Mouse (Mus musculus): Measurements from ENCODE around the gene Klhdc8a. TPM values are rescaled to one million over a fixed set of nuclear protein-coding genes. Genes with fewer than 3 reads are reported as not detected.

The Klhdc8a gene
- 25.1 and 29.6 TPM in 2 replicates for polyA plus RNA-seq (2012; rRNA removed)

- H3K4me1 ChIP-seq (ENCODE audit: control insufficient read depth, insufficient read depth, low read length) = peaks cover 22% of the 10 kb centered on the region
- peak within 1 kb of the TSS; percentile 71 for H3K4me3 ChIP-seq (replicated peaks; ENCODE audit: insufficient read depth, low read depth, low read length)
- no peak for TF ChIP-seq CTCF (IDR thresholded peaks at IDR 0.05; ENCODE audit: borderline replicate concordance, insufficient read depth, low read depth, low read length)
- peak; percentile 46; the same call in 1 of the 2 replicates for TF ChIP-seq POLR2A (IDR thresholded peaks at IDR 0.05; ENCODE audit: borderline replicate concordance, insufficient read depth, low read length)
- 1% methylated on average over 28 of the region's 28 CpGs for WGBS
- H3K27me3 ChIP-seq (ENCODE audit: control insufficient read depth, insufficient read depth, low read length) = no peaks in the 10 kb centered on the region
- peak; percentile 82 to 84 for DNase-seq
- H3K27ac ChIP-seq (ENCODE audit: insufficient read depth, low read length) = peak within 1 kb of the TSS; percentile 95
Observed at GRCm38 (mm10) chr1:132298425-132298800, at the start of gene Klhdc8a. Gene Klhdc8a, plus strand, starts transcription at chr1:132298626.

GRCm38 (mm10) chr1:132254467-132254866 is 44.0 kb upstream of the Klhdc8a start:
- Histone ChIP-seq H3K27me3 (ENCODE audit: control insufficient read depth, insufficient read depth, low read length) (no peaks in the 10 kb centered on the region), H3K27ac (ENCODE audit: insufficient read depth, low read length) (no peak overlapping the region), H3K4me1 (ENCODE audit: control insufficient read depth, insufficient read depth, low read length) (no peaks in the 10 kb centered on the region; the same call in 1 of the 2 replicates), H3K4me3 (replicated peaks; ENCODE audit: insufficient read depth, low read depth, low read length) (no peak overlapping the region)
- no peak for DNase-seq
- TF ChIP-seq CTCF (IDR thresholded peaks at IDR 0.05; ENCODE audit: borderline replicate concordance, insufficient read depth, low read depth, low read length) (0 out of 2 replicates have a peak, but pooled peaks have one; percentile 4), POLR2A (IDR thresholded peaks at IDR 0.05; ENCODE audit: borderline replicate concordance, insufficient read depth, low read length) (no peak)
- WGBS = 90% methylated on average over 6 of the region's 6 CpGs

GRCm38 (mm10) chr1:132260331-132260730 is 38.1 kb upstream of the Klhdc8a start:
- DNase-seq = no peak
- Histone ChIP-seq H3K27ac (ENCODE audit: insufficient read depth, low read length) (no peak overlapping the region), H3K4me3 (replicated peaks; ENCODE audit: insufficient read depth, low read depth, low read length) (no peak overlapping the region), H3K4me1 (ENCODE audit: control insufficient read depth, insufficient read depth, low read length) (no peaks in the 10 kb centered on the region), H3K27me3 (ENCODE audit: control insufficient read depth, insufficient read depth, low read length) (no peaks in the 10 kb centered on the region)
- 93% methylated on average over 1 of the region's 1 CpGs for WGBS
- TF ChIP-seq CTCF (IDR thresholded peaks at IDR 0.05; ENCODE audit: borderline replicate concordance, insufficient read depth, low read depth, low read length) (no peak), POLR2A (IDR thresholded peaks at IDR 0.05; ENCODE audit: borderline replicate concordance, insufficient read depth, low read length) (no peak)

DNA sequence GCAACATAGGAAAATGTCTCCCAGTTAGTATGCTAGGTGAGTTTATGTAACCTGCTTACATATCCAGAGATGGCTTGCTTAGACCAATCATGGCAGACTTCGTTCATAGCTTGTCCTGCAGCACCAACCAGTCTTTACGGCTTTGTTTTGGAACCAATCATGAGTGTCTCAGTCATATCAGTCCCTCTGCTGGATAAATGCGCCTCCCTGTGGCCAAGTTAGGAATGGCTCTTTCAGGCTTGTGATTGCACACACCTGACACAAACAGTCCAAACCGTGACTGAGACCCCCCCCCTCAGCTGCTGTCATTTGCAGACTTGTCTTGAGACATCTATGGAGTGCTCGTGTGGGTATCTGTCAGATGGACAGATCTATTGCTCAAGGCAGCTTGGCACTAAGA is 37.4 kb upstream of the Klhdc8a start:
- Histone ChIP-seq H3K27me3 (ENCODE audit: control insufficient read depth, insufficient read depth, low read length) (no peaks in the 10 kb centered on the region), H3K27ac (ENCODE audit: insufficient read depth, low read length) (no peak overlapping the region), H3K4me1 (ENCODE audit: control insufficient read depth, insufficient read depth, low read length) (no peaks in the 10 kb centered on the region), H3K4me3 (replicated peaks; ENCODE audit: insufficient read depth, low read depth, low read length) (no peak overlapping the region)
- no peak for TF ChIP-seq POLR2A (IDR thresholded peaks at IDR 0.05; ENCODE audit: borderline replicate concordance, insufficient read depth, low read length)
- TF ChIP-seq CTCF (IDR thresholded peaks at IDR 0.05; ENCODE audit: borderline replicate concordance, insufficient read depth, low read depth, low read length) = peak; percentile 24; the same call in 1 of the 2 replicates
- 59% methylated on average over 5 of the region's 5 CpGs for WGBS
- DNase-seq = no peak

DNA sequence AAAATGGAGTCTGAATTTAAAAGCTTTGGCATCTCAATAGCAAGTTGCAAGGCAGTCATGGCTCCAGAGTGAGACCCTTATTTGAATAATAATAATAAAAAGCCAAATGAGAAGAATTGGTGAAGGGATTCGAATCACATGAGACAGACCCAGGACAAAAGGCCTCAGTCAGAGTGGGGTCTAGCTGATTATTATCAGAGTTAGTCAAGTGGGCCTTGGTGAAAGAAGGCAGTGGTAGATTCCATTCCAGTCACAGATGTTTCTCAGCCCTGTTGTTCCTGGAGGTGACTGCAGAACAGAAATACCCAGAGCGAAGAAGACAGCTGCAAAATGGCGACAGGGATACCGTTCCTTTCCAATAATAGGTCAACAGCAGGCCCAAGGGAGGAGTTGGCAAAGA is 34.8 kb upstream of the Klhdc8a start:
- Histone ChIP-seq H3K4me1 (ENCODE audit: control insufficient read depth, insufficient read depth, low read length) (no peaks in the 10 kb centered on the region), H3K27ac (ENCODE audit: insufficient read depth, low read length) (no peak overlapping the region), H3K4me3 (replicated peaks; ENCODE audit: insufficient read depth, low read depth, low read length) (no peak overlapping the region), H3K27me3 (ENCODE audit: control insufficient read depth, insufficient read depth, low read length) (no peaks in the 10 kb centered on the region)
- 59% methylated on average over 4 of the region's 4 CpGs for WGBS
- TF ChIP-seq CTCF (IDR thresholded peaks at IDR 0.05; ENCODE audit: borderline replicate concordance, insufficient read depth, low read depth, low read length) (no peak), POLR2A (IDR thresholded peaks at IDR 0.05; ENCODE audit: borderline replicate concordance, insufficient read depth, low read length) (no peak)
- DNase-seq = no peak

DNA sequence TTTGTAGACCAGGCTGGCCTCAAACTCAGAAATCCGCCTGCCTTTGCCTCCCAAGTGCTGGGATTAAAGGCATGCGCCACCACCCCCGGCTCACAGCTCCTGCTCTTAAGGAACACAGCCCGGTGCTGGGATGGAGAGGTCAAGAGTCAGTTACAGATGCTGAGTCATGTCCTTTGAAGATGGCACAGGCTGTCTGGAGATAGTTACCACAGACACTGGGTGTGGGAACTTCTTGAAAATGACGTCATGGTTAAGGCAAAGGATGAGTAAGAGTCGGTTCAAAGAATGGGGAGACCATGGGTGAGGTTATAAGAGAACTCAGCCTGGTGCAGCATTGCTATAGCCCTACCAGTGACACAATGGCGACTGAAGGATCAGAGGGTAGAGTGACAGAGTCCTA is 33.8 kb upstream of the Klhdc8a start:
- no peak for DNase-seq
- Histone ChIP-seq H3K27me3 (ENCODE audit: control insufficient read depth, insufficient read depth, low read length) (no peaks in the 10 kb centered on the region), H3K4me1 (ENCODE audit: control insufficient read depth, insufficient read depth, low read length) (no peaks in the 10 kb centered on the region), H3K4me3 (replicated peaks; ENCODE audit: insufficient read depth, low read depth, low read length) (no peak overlapping the region), H3K27ac (ENCODE audit: insufficient read depth, low read length) (no peak overlapping the region)
- 80% methylated on average over 7 of the region's 7 CpGs for WGBS
- no peak for TF ChIP-seq POLR2A (IDR thresholded peaks at IDR 0.05; ENCODE audit: borderline replicate concordance, insufficient read depth, low read length)
- no peak for TF ChIP-seq CTCF (IDR thresholded peaks at IDR 0.05; ENCODE audit: borderline replicate concordance, insufficient read depth, low read depth, low read length)

- TF ChIP-seq POLR2A (IDR thresholded peaks at IDR 0.05; ENCODE audit: borderline replicate concordance, insufficient read depth, low read length) = no peak
- TF ChIP-seq CTCF (IDR thresholded peaks at IDR 0.05; ENCODE audit: borderline replicate concordance, insufficient read depth, low read depth, low read length) = no peak
- Histone ChIP-seq H3K27ac (ENCODE audit: insufficient read depth, low read length) (no peak overlapping the region), H3K4me1 (ENCODE audit: control insufficient read depth, insufficient read depth, low read length) (no peaks in the 10 kb centered on the region), H3K4me3 (replicated peaks; ENCODE audit: insufficient read depth, low read depth, low read length) (no peak overlapping the region), H3K27me3 (ENCODE audit: control insufficient read depth, insufficient read depth, low read length) (no peaks in the 10 kb centered on the region)
- DNase-seq = no peak
- WGBS = 64% methylated on average over 8 of the region's 8 CpGs
Observed at GRCm38 (mm10) chr1:132265211-132265859, 33.1 kb upstream of the Klhdc8a start.

- TF ChIP-seq CTCF (IDR thresholded peaks at IDR 0.05; ENCODE audit: borderline replicate concordance, insufficient read depth, low read depth, low read length) (no peak), POLR2A (IDR thresholded peaks at IDR 0.05; ENCODE audit: borderline replicate concordance, insufficient read depth, low read length) (no peak)
- Histone ChIP-seq H3K27ac (ENCODE audit: insufficient read depth, low read length) (no peak overlapping the region), H3K4me1 (ENCODE audit: control insufficient read depth, insufficient read depth, low read length) (no peaks in the 10 kb centered on the region), H3K27me3 (ENCODE audit: control insufficient read depth, insufficient read depth, low read length) (no peaks in the 10 kb centered on the region), H3K4me3 (replicated peaks; ENCODE audit: insufficient read depth, low read depth, low read length) (no peak overlapping the region)
- WGBS = 88% methylated on average over 10 of the region's 10 CpGs
- no peak for DNase-seq
Observed at GRCm38 (mm10) chr1:132265936-132266335, 32.5 kb upstream of the Klhdc8a start.
